Mouse (Mus musculus) midbrain, embryonic 15.5 days (tissue): ENCODE results near the gene Slc39a10. TPM values are rescaled to one million over a fixed set of nuclear protein-coding genes. Genes with fewer than 3 reads are reported as not detected.
A peak's percentile ranks its signal among the peaks of the same experiment; 100 is the strongest.
"Not testable (repeated sequence)": the region's sequence is repeated elsewhere in the genome, so short reads cannot be mapped to it uniquely, and the experiment has no call there.

Source experiments
- ATAC-seq: fragments of 200-750 bp; cut with Nextera tagmentation; replicated peaks from 2 replicates; pipeline ENCODE4 v1.8.0; 2017; ENCODE audit warnings: moderate TSS enrichment
- H3K27ac ChIP-seq: fragments of 300-500 bp; sonication (generic); 2 replicates; pipeline ENCODE4 v1.5.1; 2015; ENCODE audit warnings: mild to moderate bottlenecking, inconsistent platforms
- H3K27me3 ChIP-seq: fragments of 300-500 bp; sonication (generic); replicated peaks from 2 replicates; pipeline ENCODE4 v1.6.1; 2015; ENCODE audit warnings: inconsistent platforms
- H3K36me3 ChIP-seq: fragments of 300-500 bp; sonication (generic); replicated peaks from 2 replicates; pipeline ENCODE4 v1.6.1; 2015; ENCODE audit warnings: inconsistent platforms
- H3K4me1 ChIP-seq: fragments of 300-500 bp; sonication (generic); 2 replicates; pipeline ENCODE4 v1.6.1; 2015; ENCODE audit warnings: inconsistent platforms
- H3K4me2 ChIP-seq: fragments of 300-500 bp; sonication (generic); 2 replicates; pipeline ENCODE4 v1.6.1; 2015; ENCODE audit warnings: inconsistent platforms, mild to moderate bottlenecking, moderate library complexity
- H3K4me3 ChIP-seq: fragments of 300-500 bp; sonication (generic); 2 replicates; pipeline ENCODE4 v1.5.1; 2015; ENCODE audit warnings: mild to moderate bottlenecking, inconsistent platforms
- H3K9ac ChIP-seq: fragments of 300-500 bp; sonication (generic); 2 replicates; pipeline ENCODE4 v1.6.1; 2015; ENCODE audit warnings: mild to moderate bottlenecking, inconsistent platforms
- H3K9me3 ChIP-seq: fragments of 300-500 bp; sonication (generic); 2 replicates; pipeline ENCODE4 v1.6.1; 2016; ENCODE audit warnings: inconsistent platforms
- WGBS: fragments of 180-500 bp; shearing (Covaris S2); methylation state at CpG from one replicate; pipeline ENCODE4 v1.1.7; 2015; ENCODE audit warnings: mixed read lengths; 5-methylcytosine and 5-hydroxymethylcytosine counted together
- polyA plus RNA-seq: library from polyadenylated mRNA; unstranded; fragments of >200 nt; fragmentation: Nextera tagmentation; extraction: Ambion mirVana; gene quantifications from 2 replicates; pipeline ENCODE4 v1.2.1, GENCODE M21; 2015

Gene Slc39a10
- polyA plus RNA-seq, 1 experiment from 2014 or later: 70.4 TPM

DNA sequence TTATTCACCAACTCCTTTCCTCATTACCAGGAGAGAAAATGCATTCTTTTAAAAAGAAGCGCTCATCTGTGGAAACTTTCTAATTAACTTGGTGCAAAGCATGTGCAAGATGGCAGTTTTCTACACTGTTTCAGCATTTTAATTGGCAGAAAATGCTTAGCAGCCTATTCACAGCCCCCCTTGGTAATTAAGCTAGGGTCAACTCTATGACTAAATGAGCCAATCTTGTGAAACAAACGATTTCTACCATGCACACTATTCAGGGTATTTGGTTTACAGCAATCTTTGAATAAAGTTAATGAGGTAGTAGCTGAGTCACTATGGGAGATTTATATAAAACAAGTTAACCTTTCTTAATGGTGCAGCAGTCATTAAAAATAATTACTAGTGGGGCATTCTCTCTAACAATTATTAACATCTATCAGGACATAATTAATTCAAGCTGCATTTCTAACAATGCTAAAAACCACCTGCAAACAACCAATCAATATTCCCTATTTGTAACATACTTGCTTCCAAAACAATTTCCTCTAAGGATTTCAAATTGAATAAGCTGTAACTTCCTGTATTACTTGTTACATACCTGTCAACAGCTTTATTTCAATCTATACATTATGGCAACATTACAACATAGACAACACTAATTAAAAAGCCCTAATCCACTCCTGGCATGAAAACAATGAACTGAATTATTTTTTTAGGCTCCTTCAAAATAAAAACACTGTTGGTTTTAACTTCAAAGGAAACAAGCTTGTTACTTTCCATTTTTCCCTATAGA lies 62.4 kb downstream of the Slc39a10 start:
- H3K36me3 ChIP-seq: no peaks in the 10 kb centered on the region; the same call in 1 of the 2 replicates
- no peak overlapping the region for H3K9ac ChIP-seq
- no peak overlapping the region for H3K4me2 ChIP-seq
- H3K27ac ChIP-seq: no peak overlapping the region
- no peak overlapping the region for H3K4me3 ChIP-seq
- ATAC-seq: peak; percentile 71; the same call in 1 of the 2 replicates
- WGBS: 45% methylated on average over 2 of the region's 2 CpGs
- H3K9me3 ChIP-seq: no peaks in the 10 kb centered on the region
- no peaks in the 10 kb centered on the region for H3K27me3 ChIP-seq
- no peaks in the 10 kb centered on the region for H3K4me1 ChIP-seq

DNA sequence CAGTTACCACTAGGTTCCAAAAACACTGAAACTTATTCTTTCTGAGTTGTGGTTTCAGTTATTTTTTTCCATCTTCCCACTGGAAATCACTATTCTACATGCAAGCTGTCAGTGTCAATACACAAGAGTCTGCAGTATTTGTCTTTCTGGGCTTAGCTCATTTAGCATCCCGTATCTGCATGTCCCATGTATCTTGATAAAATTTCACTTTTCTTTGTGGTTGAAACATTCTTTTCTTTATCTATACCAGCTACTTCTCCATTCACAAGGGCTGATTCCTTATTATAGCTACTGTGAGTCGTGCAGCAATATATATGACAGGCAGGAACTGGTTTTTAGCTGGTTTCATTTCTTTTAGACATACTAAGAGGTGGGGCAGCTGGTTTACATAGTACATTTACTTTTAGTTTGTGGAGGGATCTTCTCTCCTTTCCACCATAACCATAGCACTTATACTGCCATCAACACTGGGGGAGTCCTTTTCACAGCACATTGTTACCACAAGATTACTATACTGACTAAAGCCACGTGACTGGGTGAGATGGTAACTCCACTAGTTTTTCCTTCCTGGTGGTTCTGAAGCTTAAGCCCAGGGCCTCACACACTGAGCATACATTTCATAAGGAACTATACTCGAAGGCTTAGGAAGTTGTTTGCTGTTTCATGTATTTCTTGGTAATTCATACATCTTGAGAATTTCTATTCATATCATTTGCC lies 70.2 kb downstream of the Slc39a10 start:
- 89% methylated on average over 4 of the region's 4 CpGs for WGBS
- Histone ChIP-seq H3K36me3 (peaks cover 18% of the 10 kb centered on the region; the same call in 1 of the 2 replicates), H3K4me1 (no peaks in the 10 kb centered on the region)

DNA sequence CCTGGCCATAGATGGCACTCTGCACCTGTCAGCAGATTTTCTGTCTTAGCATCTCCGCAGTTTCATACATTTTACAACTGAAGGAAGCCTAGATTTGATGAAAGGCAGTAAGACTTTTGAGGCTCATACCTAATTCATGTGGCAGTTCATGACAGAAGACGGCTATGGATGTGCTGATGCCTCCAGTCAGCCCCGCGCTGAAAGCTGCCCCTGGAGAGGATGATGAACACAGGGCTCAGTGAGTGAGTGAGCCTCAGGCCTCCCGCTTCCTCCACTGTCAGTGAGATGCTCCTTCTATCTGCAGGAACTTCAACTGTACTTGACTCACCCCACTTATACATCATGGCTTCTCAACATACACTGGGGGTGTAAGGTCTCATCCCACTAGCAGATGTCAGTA lies 74.7 kb downstream of the Slc39a10 start:
- Histone ChIP-seq H3K36me3 (peaks cover 22% of the 10 kb centered on the region; the same call in 1 of the 2 replicates), H3K4me3 (no peak overlapping the region), H3K27ac (no peak overlapping the region), H3K4me2 (no peak overlapping the region), H3K4me1 (no peaks in the 10 kb centered on the region), H3K9ac (no peak overlapping the region), H3K9me3 (no peaks in the 10 kb centered on the region), H3K27me3 (no peaks in the 10 kb centered on the region)
- ATAC-seq: peak; percentile 62; the same call in 1 of the 2 replicates
- WGBS: 90% methylated on average over 5 of the region's 5 CpGs

More for the DNA sequence above, 70.2 kb downstream of the Slc39a10 start:
- ATAC-seq: no peak
- H3K9me3 ChIP-seq: no peaks in the 10 kb centered on the region
- H3K9ac ChIP-seq: no peak overlapping the region
- no peaks in the 10 kb centered on the region for H3K27me3 ChIP-seq
- no peak overlapping the region for H3K4me2 ChIP-seq
- H3K4me3 ChIP-seq: no peak overlapping the region
- H3K27ac ChIP-seq: no peak overlapping the region

DNA sequence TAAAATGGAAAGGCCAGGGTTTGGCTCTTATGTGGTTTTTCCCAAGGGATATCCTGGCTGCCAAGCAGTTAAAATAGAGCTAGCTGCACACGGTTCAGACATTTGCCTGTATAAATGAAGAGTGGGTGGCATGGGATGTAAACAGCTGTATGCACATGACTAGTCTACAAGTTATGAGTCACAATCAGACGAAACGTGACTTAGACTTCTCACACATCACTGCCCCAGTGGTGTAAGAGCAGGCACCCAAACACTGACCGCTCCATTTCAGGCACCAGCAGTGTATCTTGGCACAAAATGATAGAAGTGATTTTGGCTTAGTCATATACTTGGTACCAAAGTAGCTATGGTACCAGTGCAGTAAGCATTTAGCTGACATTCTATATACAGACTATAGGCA lies 84.0 kb downstream of the Slc39a10 start:
- WGBS: 91% methylated on average over 4 of the region's 4 CpGs
- not testable (repeated sequence) for H3K27me3 ChIP-seq, ATAC-seq, H3K9ac ChIP-seq, H3K4me1 ChIP-seq, H3K4me3 ChIP-seq, H3K9me3 ChIP-seq, H3K4me2 ChIP-seq, H3K27ac ChIP-seq, H3K36me3 ChIP-seq

DNA sequence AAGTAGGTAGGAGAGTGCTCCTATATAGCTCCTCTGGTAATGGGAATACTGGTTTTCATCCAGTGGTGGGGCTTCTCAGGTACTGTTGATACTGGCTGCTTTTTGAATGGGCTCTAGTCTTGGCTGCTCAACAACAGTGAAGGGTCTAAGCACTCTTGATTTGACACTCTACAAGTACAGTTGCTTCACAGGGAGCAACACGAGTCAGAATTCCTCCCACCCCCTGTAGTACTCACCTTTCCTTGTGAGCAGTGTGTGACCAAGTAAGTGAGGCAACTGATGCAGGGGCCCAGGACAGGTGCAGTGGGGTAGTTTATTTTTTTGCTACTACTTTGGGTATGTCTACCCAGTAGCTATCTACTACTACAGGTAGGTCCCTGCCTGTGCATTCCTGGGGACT lies 87.6 kb downstream of the Slc39a10 start:
- no peak overlapping the region for H3K9ac ChIP-seq
- no peak overlapping the region for H3K4me3 ChIP-seq
- WGBS: 90% methylated on average over 1 of the region's 1 CpGs
- ATAC-seq: 0 out of 2 replicates have a peak, but pooled peaks have one; percentile 37
- no peaks in the 10 kb centered on the region for H3K27me3 ChIP-seq
- H3K4me1 ChIP-seq: no peaks in the 10 kb centered on the region
- H3K9me3 ChIP-seq: no peaks in the 10 kb centered on the region
- no peak overlapping the region for H3K4me2 ChIP-seq
- no peaks in the 10 kb centered on the region for H3K36me3 ChIP-seq
- no peak overlapping the region for H3K27ac ChIP-seq

DNA sequence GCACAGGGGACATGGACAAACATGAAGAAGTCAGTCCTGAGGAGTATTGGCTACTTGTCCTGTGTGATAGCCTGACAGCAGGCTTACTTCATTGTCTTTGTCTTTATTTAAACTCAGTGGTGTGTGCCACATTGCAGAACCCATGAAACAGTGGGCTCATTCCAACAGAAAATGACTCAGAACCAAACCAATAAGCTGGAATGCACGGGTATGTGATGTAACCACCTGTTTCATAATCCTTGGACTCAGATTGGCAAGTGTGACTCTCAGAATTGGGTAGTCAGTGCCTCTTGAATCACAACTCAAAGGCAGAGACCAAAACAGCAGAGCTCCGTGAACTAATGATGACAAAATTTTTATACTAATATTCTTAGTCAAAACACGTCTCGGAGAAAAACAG lies 110.4 kb downstream of the Slc39a10 start:
- not testable (repeated sequence) for ATAC-seq, H3K36me3 ChIP-seq, H3K27me3 ChIP-seq, H3K27ac ChIP-seq, H3K4me3 ChIP-seq, H3K9ac ChIP-seq, H3K4me1 ChIP-seq, H3K9me3 ChIP-seq, H3K4me2 ChIP-seq
- WGBS: 85% methylated on average over 4 of the region's 4 CpGs

DNA sequence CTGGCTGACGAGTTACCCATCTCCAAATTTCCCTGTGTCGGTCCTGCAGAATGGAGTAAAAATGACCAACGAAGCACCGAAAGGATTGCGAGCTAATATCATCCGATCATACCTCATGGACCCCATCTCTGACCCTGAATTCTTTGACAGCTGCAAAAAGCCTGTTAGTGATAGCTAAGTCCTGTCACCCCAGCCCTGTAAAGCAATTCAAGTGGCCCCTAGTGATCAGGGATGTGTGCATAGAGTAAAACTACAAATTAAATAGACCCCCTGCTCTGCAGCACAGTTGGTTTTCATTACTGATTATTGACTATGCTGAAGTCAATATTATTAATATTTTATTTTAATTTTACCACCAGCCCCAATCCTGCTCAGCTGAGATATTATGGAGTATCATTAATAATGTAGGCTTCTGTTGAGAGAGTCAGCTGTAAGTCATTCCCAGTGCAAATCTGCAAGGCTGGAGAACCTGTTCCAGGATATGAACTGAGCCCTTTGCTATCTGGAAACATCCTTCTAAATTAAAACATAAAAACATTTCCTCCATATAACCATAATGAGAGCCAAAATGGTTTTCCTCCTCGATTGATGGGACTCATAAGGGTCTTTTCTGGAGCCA lies 122.5 kb downstream of the Slc39a10 start:
- WGBS: 88% methylated on average over 7 of the region's 7 CpGs
- H3K27me3 ChIP-seq, ATAC-seq, H3K4me2 ChIP-seq, H3K27ac ChIP-seq, H3K4me3 ChIP-seq, H3K4me1 ChIP-seq, H3K9me3 ChIP-seq, H3K9ac ChIP-seq, H3K36me3 ChIP-seq: not testable (repeated sequence)

DNA sequence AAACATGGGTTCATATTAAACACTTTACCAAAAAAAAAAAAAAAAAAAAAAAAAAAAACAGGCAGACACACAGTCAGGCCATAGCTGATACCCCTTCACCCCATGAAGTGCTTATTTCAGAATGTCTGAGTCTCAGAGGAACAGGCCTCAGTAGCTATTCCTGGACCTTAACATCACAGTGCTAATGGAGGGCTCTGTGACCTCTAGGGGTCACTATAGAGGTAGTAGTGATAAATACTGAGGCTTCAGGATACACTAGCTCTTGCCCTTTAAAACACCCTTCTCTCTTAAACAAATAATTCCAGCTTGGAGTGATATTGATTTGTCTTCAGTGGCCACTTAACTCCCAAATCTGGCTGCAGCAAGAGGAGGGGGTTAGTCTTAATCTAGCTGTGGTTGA lies 123.3 kb downstream of the Slc39a10 start:
- H3K4me3 ChIP-seq, H3K27ac ChIP-seq, H3K9ac ChIP-seq, H3K4me2 ChIP-seq, H3K36me3 ChIP-seq, H3K27me3 ChIP-seq, ATAC-seq, H3K9me3 ChIP-seq, H3K4me1 ChIP-seq: not testable (repeated sequence)

DNA sequence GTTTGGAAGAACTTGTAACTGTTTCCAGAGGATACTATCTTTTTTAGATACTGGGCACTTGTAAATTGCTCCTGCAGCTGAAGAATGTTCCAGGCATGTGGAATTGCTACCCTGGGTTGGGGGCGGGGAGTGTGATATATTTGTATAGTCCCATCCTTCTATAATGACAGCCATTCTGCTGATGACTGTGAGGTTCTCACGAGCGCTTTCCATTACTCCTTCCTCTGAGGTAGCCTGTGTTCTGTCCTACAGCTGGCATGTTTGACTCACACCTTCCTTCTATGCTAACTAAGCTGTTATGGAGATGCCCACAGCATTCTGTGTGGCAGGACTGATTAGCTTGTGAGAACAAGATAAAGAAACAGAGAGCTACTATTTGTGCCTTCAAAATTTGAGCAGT lies 128.1 kb downstream of the Slc39a10 start:
- not testable (repeated sequence) for H3K9me3 ChIP-seq, H3K9ac ChIP-seq, H3K27me3 ChIP-seq, H3K27ac ChIP-seq, H3K4me1 ChIP-seq, H3K36me3 ChIP-seq, ATAC-seq, H3K4me2 ChIP-seq, H3K4me3 ChIP-seq
- WGBS: 88% methylated on average over 3 of the region's 3 CpGs
